Mouse (Mus musculus): Measurements from ENCODE around the gene Hilpda. TPM values are rescaled to one million over a fixed set of nuclear protein-coding genes. Genes with fewer than 3 reads are reported as not detected.

The Hilpda gene
- polyA plus RNA-seq, 1 experiment: 0.76 TPM

GRCm38 (mm10) chr6:29242265-29242664 lies 30.0 kb upstream of the Hilpda start:
- Histone ChIP-seq H3K4me3 (replicated peaks) (no peak overlapping the region), H3K4me1 (ENCODE audit: control insufficient read depth) (no peaks in the 10 kb centered on the region), H3K36me3 (ENCODE audit: control insufficient read depth) (no peaks in the 10 kb centered on the region), H3K27me3 (ENCODE audit: control insufficient read depth) (peaks cover 6% of the 10 kb centered on the region; the same call in 1 of the 2 replicates), H3K9me3 (ENCODE audit: control insufficient read depth, low read length) (no peaks in the 10 kb centered on the region)
- no peak for TF ChIP-seq GATA1 (IDR thresholded peaks at IDR 0.05; ENCODE audit: low read length)
- no peak for TF ChIP-seq TAL1 (IDR thresholded peaks at IDR 0.05; ENCODE audit: low read length)

- no peaks in the 10 kb centered on the region for H3K4me1 ChIP-seq (ENCODE audit: control insufficient read depth)
- H3K4me3 ChIP-seq (replicated peaks): no peak overlapping the region
- TF ChIP-seq GATA1 (IDR thresholded peaks at IDR 0.05; ENCODE audit: low read length) (no peak), TAL1 (IDR thresholded peaks at IDR 0.05; ENCODE audit: low read length) (no peak)
- no peaks in the 10 kb centered on the region for H3K36me3 ChIP-seq (ENCODE audit: control insufficient read depth)
- peaks cover 6% of the 10 kb centered on the region; the same call in 1 of the 2 replicates for H3K27me3 ChIP-seq (ENCODE audit: control insufficient read depth)
- H3K9me3 ChIP-seq (ENCODE audit: control insufficient read depth, low read length): no peaks in the 10 kb centered on the region
Measured at GRCm38 (mm10) chr6:29245272-29246120, 26.8 kb upstream of the Hilpda start.

GRCm38 (mm10) chr6:29246183-29246582 lies 26.1 kb upstream of the Hilpda start:
- TF ChIP-seq TAL1 (IDR thresholded peaks at IDR 0.05; ENCODE audit: low read length) (no peak), GATA1 (IDR thresholded peaks at IDR 0.05; ENCODE audit: low read length) (no peak)
- H3K27me3 ChIP-seq (ENCODE audit: control insufficient read depth): peaks cover 6% of the 10 kb centered on the region; the same call in 1 of the 2 replicates
- H3K36me3 ChIP-seq (ENCODE audit: control insufficient read depth): no peaks in the 10 kb centered on the region
- no peaks in the 10 kb centered on the region for H3K4me1 ChIP-seq (ENCODE audit: control insufficient read depth)
- H3K9me3 ChIP-seq (ENCODE audit: control insufficient read depth, low read length): no peaks in the 10 kb centered on the region
- H3K4me3 ChIP-seq (replicated peaks): no peak overlapping the region

GRCm38 (mm10) chr6:29246585-29246984 lies 25.7 kb upstream of the Hilpda start:
- no peaks in the 10 kb centered on the region for H3K36me3 ChIP-seq (ENCODE audit: control insufficient read depth)
- H3K4me3 ChIP-seq (replicated peaks): no peak overlapping the region
- no peaks in the 10 kb centered on the region for H3K4me1 ChIP-seq (ENCODE audit: control insufficient read depth)
- H3K9me3 ChIP-seq (ENCODE audit: control insufficient read depth, low read length): no peaks in the 10 kb centered on the region
- TF ChIP-seq TAL1 (IDR thresholded peaks at IDR 0.05; ENCODE audit: low read length) (no peak), GATA1 (IDR thresholded peaks at IDR 0.05; ENCODE audit: low read length) (no peak)
- peaks cover 6% of the 10 kb centered on the region; the same call in 1 of the 2 replicates for H3K27me3 ChIP-seq (ENCODE audit: control insufficient read depth)

- Histone ChIP-seq H3K27me3 (ENCODE audit: control insufficient read depth) (peaks cover 6% of the 10 kb centered on the region; the same call in 1 of the 2 replicates), H3K36me3 (ENCODE audit: control insufficient read depth) (no peaks in the 10 kb centered on the region), H3K4me3 (replicated peaks) (no peak overlapping the region), H3K9me3 (ENCODE audit: control insufficient read depth, low read length) (no peaks in the 10 kb centered on the region), H3K4me1 (ENCODE audit: control insufficient read depth) (no peaks in the 10 kb centered on the region)
- TF ChIP-seq TAL1 (IDR thresholded peaks at IDR 0.05; ENCODE audit: low read length): no peak
Measured at GRCm38 (mm10) chr6:29247072-29247471, 25.2 kb upstream of the Hilpda start.

GRCm38 (mm10) chr6:29259418-29259817 lies 12.9 kb upstream of the Hilpda start:
- Histone ChIP-seq H3K36me3 (ENCODE audit: control insufficient read depth) (no peaks in the 10 kb centered on the region), H3K4me3 (replicated peaks) (no peak overlapping the region), H3K27me3 (ENCODE audit: control insufficient read depth) (peaks cover 4% of the 10 kb centered on the region; the same call in 1 of the 2 replicates), H3K4me1 (ENCODE audit: control insufficient read depth) (no peaks in the 10 kb centered on the region), H3K9me3 (ENCODE audit: control insufficient read depth, low read length) (no peaks in the 10 kb centered on the region)
- TF ChIP-seq TAL1 (IDR thresholded peaks at IDR 0.05; ENCODE audit: low read length) (no peak), GATA1 (IDR thresholded peaks at IDR 0.05; ENCODE audit: low read length) (no peak)

GRCm38 (mm10) chr6:29261831-29262230 lies 10.5 kb upstream of the Hilpda start:
- TF ChIP-seq GATA1 (IDR thresholded peaks at IDR 0.05; ENCODE audit: low read length) (no peak), TAL1 (IDR thresholded peaks at IDR 0.05; ENCODE audit: low read length) (no peak)
- Histone ChIP-seq H3K4me1 (ENCODE audit: control insufficient read depth) (no peaks in the 10 kb centered on the region), H3K4me3 (replicated peaks) (no peak overlapping the region), H3K36me3 (ENCODE audit: control insufficient read depth) (no peaks in the 10 kb centered on the region), H3K27me3 (ENCODE audit: control insufficient read depth) (peaks cover 7% of the 10 kb centered on the region; the same call in 1 of the 2 replicates), H3K9me3 (ENCODE audit: control insufficient read depth, low read length) (no peaks in the 10 kb centered on the region)

- no peaks in the 10 kb centered on the region for H3K9me3 ChIP-seq (ENCODE audit: control insufficient read depth, low read length)
- no peak overlapping the region for H3K4me3 ChIP-seq (replicated peaks)
- H3K36me3 ChIP-seq (ENCODE audit: control insufficient read depth): no peaks in the 10 kb centered on the region
- peaks cover 7% of the 10 kb centered on the region; the same call in 1 of the 2 replicates for H3K27me3 ChIP-seq (ENCODE audit: control insufficient read depth)
- TF ChIP-seq GATA1 (IDR thresholded peaks at IDR 0.05; ENCODE audit: low read length) (no peak), TAL1 (IDR thresholded peaks at IDR 0.05; ENCODE audit: low read length) (no peak)
- H3K4me1 ChIP-seq (ENCODE audit: control insufficient read depth): no peaks in the 10 kb centered on the region
Measured at GRCm38 (mm10) chr6:29263650-29264455, 8.4 kb upstream of the Hilpda start.

GRCm38 (mm10) chr6:29264456-29264781 lies 7.9 kb upstream of the Hilpda start:
- H3K4me3 ChIP-seq (replicated peaks): no peak overlapping the region
- no peaks in the 10 kb centered on the region for H3K9me3 ChIP-seq (ENCODE audit: control insufficient read depth, low read length)
- TF ChIP-seq TAL1 (IDR thresholded peaks at IDR 0.05; ENCODE audit: low read length) (no peak), GATA1 (IDR thresholded peaks at IDR 0.05; ENCODE audit: low read length) (no peak)
- H3K4me1 ChIP-seq (ENCODE audit: control insufficient read depth): no peaks in the 10 kb centered on the region
- H3K36me3 ChIP-seq (ENCODE audit: control insufficient read depth): no peaks in the 10 kb centered on the region
- peaks cover 7% of the 10 kb centered on the region; the same call in 1 of the 2 replicates for H3K27me3 ChIP-seq (ENCODE audit: control insufficient read depth)
